Mouse (Mus musculus): Measurements from ENCODE around the gene Abcb11. TPM values are rescaled to one million over a fixed set of nuclear protein-coding genes. Genes with fewer than 3 reads are reported as not detected.
"Not testable (repeated sequence)": the region's sequence is repeated elsewhere in the genome, so short reads cannot be mapped to it uniquely, and the experiment has no call there.

Abcb11 gene
- polyA plus RNA-seq (2016; fragmentation: Nextera tagmentation; extraction: Ambion mirVana): 0.14 TPM in 1 of 2 replicates, not detected in the other

GRCm38 (mm10) chr2:69342496-69343221 lies at the start of gene Abcb11:
Gene Abcb11 (minus strand): TSS chr2:69342616.
- ATAC-seq (ENCODE audit: insufficient number of reproducible peaks, low FRiP score): no peak
- Histone ChIP-seq H3K27ac (ENCODE audit: poor library complexity, severe bottlenecking) (no peak within 1 kb of the TSS), H3K36me3 (no peaks in the 10 kb centered on the region), H3K9ac (no peak within 1 kb of the TSS), H3K27me3 (replicated peaks) (no peaks in the 10 kb centered on the region), H3K4me2 (no peak within 1 kb of the TSS), H3K4me1 (replicated peaks) (no peaks in the 10 kb centered on the region), H3K9me3 (replicated peaks) (no peaks in the 10 kb centered on the region), H3K4me3 (no peak within 1 kb of the TSS)
- WGBS: 77% methylated on average over 9 of the region's 9 CpGs

- no peak for ATAC-seq (ENCODE audit: insufficient number of reproducible peaks, low FRiP score)
- Histone ChIP-seq H3K36me3 (no peaks in the 10 kb centered on the region), H3K4me1 (replicated peaks) (no peaks in the 10 kb centered on the region), H3K27ac (ENCODE audit: poor library complexity, severe bottlenecking) (no peak overlapping the region), H3K9ac (no peak overlapping the region), H3K27me3 (replicated peaks) (no peaks in the 10 kb centered on the region), H3K4me3 (no peak overlapping the region), H3K4me2 (no peak overlapping the region), H3K9me3 (replicated peaks) (no peaks in the 10 kb centered on the region)
- WGBS: 46% methylated on average over 3 of the region's 3 CpGs
These were observed 43.9 kb upstream of the Abcb11 start for GRCm38 (mm10) chr2:69386118-69386871.

- H3K4me1 ChIP-seq (replicated peaks): peaks cover 5% of the 10 kb centered on the region; the same call in 1 of the 2 replicates
- no peak overlapping the region for H3K9ac ChIP-seq
- H3K27me3 ChIP-seq (replicated peaks): no peaks in the 10 kb centered on the region
- 85% methylated on average over 5 of the region's 5 CpGs for WGBS
- H3K4me3 ChIP-seq: no peak overlapping the region
- H3K9me3 ChIP-seq (replicated peaks): no peaks in the 10 kb centered on the region
- ATAC-seq (ENCODE audit: insufficient number of reproducible peaks, low FRiP score): no peak
- no peak overlapping the region for H3K4me2 ChIP-seq
- H3K27ac ChIP-seq (ENCODE audit: poor library complexity, severe bottlenecking): no peak overlapping the region
- H3K36me3 ChIP-seq: no peaks in the 10 kb centered on the region
These were observed 40.4 kb upstream of the Abcb11 start for GRCm38 (mm10) chr2:69382838-69383237.

- ATAC-seq (ENCODE audit: insufficient number of reproducible peaks, low FRiP score): no peak
- H3K9ac ChIP-seq: no peak overlapping the region
- no peak overlapping the region for H3K4me3 ChIP-seq
- H3K36me3 ChIP-seq: no peaks in the 10 kb centered on the region
- no peaks in the 10 kb centered on the region for H3K9me3 ChIP-seq (replicated peaks)
- H3K4me2 ChIP-seq: no peak overlapping the region
- H3K27me3 ChIP-seq (replicated peaks): no peaks in the 10 kb centered on the region
- 47% methylated on average over 8 of the region's 8 CpGs for WGBS
- peaks cover 9% of the 10 kb centered on the region; the same call in 1 of the 2 replicates for H3K4me1 ChIP-seq (replicated peaks)
- no peak overlapping the region for H3K27ac ChIP-seq (ENCODE audit: poor library complexity, severe bottlenecking)
These were observed 39.3 kb upstream of the Abcb11 start for GRCm38 (mm10) chr2:69381740-69382139.

- no peaks in the 10 kb centered on the region for H3K27me3 ChIP-seq (replicated peaks)
- no peak within 1 kb of the TSS for H3K4me2 ChIP-seq
- no peak for ATAC-seq (ENCODE audit: insufficient number of reproducible peaks, low FRiP score)
- H3K9me3 ChIP-seq (replicated peaks): no peaks in the 10 kb centered on the region
- H3K9ac ChIP-seq: no peak within 1 kb of the TSS
- no peak within 1 kb of the TSS for H3K4me3 ChIP-seq
- WGBS: 29% methylated on average over 13 of the region's 13 CpGs
- no peaks in the 10 kb centered on the region for H3K36me3 ChIP-seq
- peaks cover 10% of the 10 kb centered on the region; the same call in 1 of the 2 replicates for H3K4me1 ChIP-seq (replicated peaks)
- H3K27ac ChIP-seq (ENCODE audit: poor library complexity, severe bottlenecking): no peak within 1 kb of the TSS
These were observed 37.9 kb upstream of the Abcb11 start, which contains the start of gene Dhrs9 for GRCm38 (mm10) chr2:69380281-69380680. Gene Dhrs9 (plus strand): TSS chr2:69380445.

GRCm38 (mm10) chr2:69379801-69380200 lies 37.4 kb upstream of the Abcb11 start:
- Histone ChIP-seq H3K36me3 (no peaks in the 10 kb centered on the region), H3K4me3 (no peak overlapping the region), H3K4me2 (no peak overlapping the region), H3K9me3 (replicated peaks) (no peaks in the 10 kb centered on the region), H3K27me3 (replicated peaks) (no peaks in the 10 kb centered on the region), H3K27ac (ENCODE audit: poor library complexity, severe bottlenecking) (no peak overlapping the region), H3K4me1 (replicated peaks) (peaks cover 10% of the 10 kb centered on the region; the same call in 1 of the 2 replicates), H3K9ac (no peak overlapping the region)
- WGBS: 55% methylated on average over 1 of the region's 1 CpGs
- ATAC-seq (ENCODE audit: insufficient number of reproducible peaks, low FRiP score): no peak

GRCm38 (mm10) chr2:69376780-69377179 lies 34.4 kb upstream of the Abcb11 start:
- H3K4me1 ChIP-seq (replicated peaks): peaks cover 10% of the 10 kb centered on the region; the same call in 1 of the 2 replicates
- no peak overlapping the region for H3K4me2 ChIP-seq
- H3K9me3 ChIP-seq (replicated peaks): no peaks in the 10 kb centered on the region
- H3K36me3 ChIP-seq: no peaks in the 10 kb centered on the region
- no peak for ATAC-seq (ENCODE audit: insufficient number of reproducible peaks, low FRiP score)
- H3K27me3 ChIP-seq (replicated peaks): no peaks in the 10 kb centered on the region
- WGBS: 51% methylated on average over 2 of the region's 2 CpGs
- no peak overlapping the region for H3K4me3 ChIP-seq
- no peak overlapping the region for H3K9ac ChIP-seq
- no peak overlapping the region for H3K27ac ChIP-seq (ENCODE audit: poor library complexity, severe bottlenecking)

- no peak overlapping the region for H3K27ac ChIP-seq (ENCODE audit: poor library complexity, severe bottlenecking)
- no peak for ATAC-seq (ENCODE audit: insufficient number of reproducible peaks, low FRiP score)
- no peak overlapping the region for H3K9ac ChIP-seq
- no peak overlapping the region for H3K4me2 ChIP-seq
- no peak overlapping the region for H3K4me3 ChIP-seq
- H3K27me3 ChIP-seq (replicated peaks): no peaks in the 10 kb centered on the region
- H3K9me3 ChIP-seq (replicated peaks): no peaks in the 10 kb centered on the region
- H3K36me3 ChIP-seq: no peaks in the 10 kb centered on the region
- no peaks in the 10 kb centered on the region for H3K4me1 ChIP-seq (replicated peaks)
- 94% methylated on average over 1 of the region's 1 CpGs for WGBS
These were observed 22.9 kb upstream of the Abcb11 start for GRCm38 (mm10) chr2:69365275-69365674.

GRCm38 (mm10) chr2:69364831-69365230 lies 22.4 kb upstream of the Abcb11 start:
- H3K4me2 ChIP-seq: no peak overlapping the region
- H3K9me3 ChIP-seq (replicated peaks): no peaks in the 10 kb centered on the region
- WGBS: 78% methylated on average over 2 of the region's 2 CpGs
- H3K4me3 ChIP-seq: no peak overlapping the region
- H3K4me1 ChIP-seq (replicated peaks): no peaks in the 10 kb centered on the region
- H3K27ac ChIP-seq (ENCODE audit: poor library complexity, severe bottlenecking): no peak overlapping the region
- no peaks in the 10 kb centered on the region for H3K27me3 ChIP-seq (replicated peaks)
- ATAC-seq (ENCODE audit: insufficient number of reproducible peaks, low FRiP score): no peak
- H3K36me3 ChIP-seq: no peaks in the 10 kb centered on the region
- H3K9ac ChIP-seq: no peak overlapping the region

- H3K4me3 ChIP-seq; H3K36me3 ChIP-seq; H3K9ac ChIP-seq; H3K4me2 ChIP-seq; H3K4me1 ChIP-seq (replicated peaks); H3K9me3 ChIP-seq (replicated peaks); H3K27ac ChIP-seq (ENCODE audit: poor library complexity, severe bottlenecking); H3K27me3 ChIP-seq (replicated peaks): not testable (repeated sequence)
- peak; percentile 100 for ATAC-seq (ENCODE audit: insufficient number of reproducible peaks, low FRiP score)
These were observed 13.0 kb upstream of the Abcb11 start for GRCm38 (mm10) chr2:69355402-69355801.

- H3K27ac ChIP-seq (ENCODE audit: poor library complexity, severe bottlenecking): no peak overlapping the region
- no peaks in the 10 kb centered on the region for H3K27me3 ChIP-seq (replicated peaks)
- H3K9ac ChIP-seq: no peak overlapping the region
- no peaks in the 10 kb centered on the region for H3K4me1 ChIP-seq (replicated peaks)
- 87% methylated on average over 6 of the region's 6 CpGs for WGBS
- H3K4me3 ChIP-seq: no peak overlapping the region
- H3K4me2 ChIP-seq: no peak overlapping the region
- H3K9me3 ChIP-seq (replicated peaks): no peaks in the 10 kb centered on the region
- no peak for ATAC-seq (ENCODE audit: insufficient number of reproducible peaks, low FRiP score)
- H3K36me3 ChIP-seq: no peaks in the 10 kb centered on the region
These were observed 910 bp downstream of the Abcb11 start for GRCm38 (mm10) chr2:69341506-69341905.
